Mouse (Mus musculus) hindbrain, embryonic 11.5 days (tissue): ENCODE data around the gene Sigirr. TPM values are rescaled to one million over a fixed set of nuclear protein-coding genes. Genes with fewer than 3 reads are reported as not detected.

Source experiments
- ATAC-seq: fragments of 200-750 bp; cut with Nextera tagmentation; 2 replicates; pipeline ENCODE4 v1.8.0; 2017; ENCODE audit warnings: mild to moderate bottlenecking, moderate TSS enrichment, moderate library complexity; ENCODE audit not compliant: low FRiP score
- DNase-seq: peaks from one replicate; pipeline ENCODE4 v3.0.0-alpha.2; 2015; ENCODE audit warnings: low spot score
- H3K27ac ChIP-seq: fragments of 300-500 bp; sonication (generic); 2 replicates; pipeline ENCODE4 v1.5.1; 2014; ENCODE audit warnings: mild to moderate bottlenecking, low read depth, low read length
- H3K27me3 ChIP-seq: fragments of 300-500 bp; sonication (generic); 2 replicates; pipeline ENCODE4 v1.6.1; 2014; ENCODE audit warnings: mild to moderate bottlenecking, low read length, moderate library complexity, mixed read lengths; ENCODE audit not compliant: control insufficient read depth, insufficient read depth
- H3K36me3 ChIP-seq: fragments of 300-500 bp; sonication (generic); 2 replicates; pipeline ENCODE4 v1.6.1; 2014; ENCODE audit warnings: mild to moderate bottlenecking, low read length, moderate library complexity, mixed read lengths; ENCODE audit not compliant: control insufficient read depth, insufficient read depth
- H3K4me1 ChIP-seq: fragments of 300-500 bp; sonication (generic); replicated peaks from 2 replicates; pipeline ENCODE4 v1.6.1; 2014; ENCODE audit warnings: low read length, mixed read lengths; ENCODE audit not compliant: control insufficient read depth, insufficient read depth
- H3K4me2 ChIP-seq: fragments of 300-500 bp; sonication (generic); replicated peaks from 2 replicates; pipeline ENCODE4 v1.6.1; 2014; ENCODE audit warnings: mild to moderate bottlenecking, low read depth, low read length
- H3K4me3 ChIP-seq: fragments of 300-500 bp; sonication (generic); 2 replicates; pipeline ENCODE4 v1.5.1; 2014; ENCODE audit warnings: low read depth, low read length
- H3K9ac ChIP-seq: fragments of 300-500 bp; sonication (generic); 2 replicates; pipeline ENCODE4 v1.6.1; 2014; ENCODE audit warnings: low read depth, low read length
- H3K9me3 ChIP-seq: fragments of 300-500 bp; sonication (generic); 2 replicates; pipeline ENCODE4 v1.6.1; 2016; ENCODE audit warnings: low read length; ENCODE audit not compliant: control insufficient read depth
- WGBS: fragments of 180-500 bp; shearing (Covaris S2); extraction: QIAGEN DNeasy Blood & Tissue Kit; methylation state at CpG from one replicate; pipeline ENCODE4 v1.1.7; 2014; 5-methylcytosine and 5-hydroxymethylcytosine counted together
- polyA plus RNA-seq: library from polyadenylated mRNA; unstranded; fragments of >200 nt; fragmentation: Nextera tagmentation; extraction: Ambion mirVana; gene quantifications from 2 replicates; pipeline ENCODE4 v1.2.1, GENCODE M21; 2014

Sigirr gene
- polyA plus RNA-seq, 1 experiment from 2014 or later, result 1.0 TPM

- no peak overlapping the region for H3K27ac ChIP-seq
- H3K9ac ChIP-seq, result no peak overlapping the region
- H3K4me1 ChIP-seq, result no peaks in the 10 kb centered on the region
- H3K36me3 ChIP-seq, result no peaks in the 10 kb centered on the region
- no peaks in the 10 kb centered on the region for H3K27me3 ChIP-seq
- ATAC-seq (no peak), DNase-seq (no peak)
- no peak overlapping the region for H3K4me3 ChIP-seq
- H3K9me3 ChIP-seq, result no peaks in the 10 kb centered on the region
- no peak overlapping the region for H3K4me2 ChIP-seq
- WGBS, result 65% methylated on average over 17 of the region's 17 CpGs
Measured at GRCm38 (mm10) chr7:141051060-141051685, 49.2 kb downstream of the Sigirr start.

- H3K27me3 ChIP-seq, result no peaks in the 10 kb centered on the region
- H3K9me3 ChIP-seq, result no peaks in the 10 kb centered on the region
- no peak for DNase-seq
- no peaks in the 10 kb centered on the region for H3K4me1 ChIP-seq
- H3K9ac ChIP-seq, result no peak overlapping the region
- no peaks in the 10 kb centered on the region for H3K36me3 ChIP-seq
- 96% methylated on average over 2 of the region's 2 CpGs for WGBS
- H3K4me2 ChIP-seq, result no peak overlapping the region
- H3K27ac ChIP-seq, result no peak overlapping the region
- H3K4me3 ChIP-seq, result no peak overlapping the region
- ATAC-seq, result no peak
Measured at GRCm38 (mm10) chr7:141049326-141049725, 51.0 kb downstream of the Sigirr start.

GRCm38 (mm10) chr7:141048226-141049218 lies 51.9 kb downstream of the Sigirr start:
- DNase-seq (peak; percentile 97), ATAC-seq (peak; percentile 91)
- Histone ChIP-seq H3K4me1 (no peaks in the 10 kb centered on the region), H3K4me3 (peak overlapping the region; percentile 33), H3K27me3 (no peaks in the 10 kb centered on the region), H3K36me3 (no peaks in the 10 kb centered on the region), H3K9ac (peak overlapping the region; percentile 50; the same call in 1 of the 2 replicates), H3K4me2 (peak overlapping the region; percentile 74), H3K27ac (no peak overlapping the region), H3K9me3 (no peaks in the 10 kb centered on the region)
- WGBS, result 11% methylated on average over 21 of the region's 21 CpGs

- peak overlapping the region; percentile 74 for H3K4me2 ChIP-seq
- H3K27ac ChIP-seq, result no peak overlapping the region
- no peaks in the 10 kb centered on the region for H3K27me3 ChIP-seq
- peak overlapping the region; percentile 50; the same call in 1 of the 2 replicates for H3K9ac ChIP-seq
- peak overlapping the region; percentile 33 for H3K4me3 ChIP-seq
- ATAC-seq (peak; percentile 81), DNase-seq (peak; percentile 14)
- no peaks in the 10 kb centered on the region for H3K36me3 ChIP-seq
- no peaks in the 10 kb centered on the region for H3K9me3 ChIP-seq
- WGBS, result 7% methylated on average over 16 of the region's 19 CpGs
- H3K4me1 ChIP-seq, result no peaks in the 10 kb centered on the region
Measured at GRCm38 (mm10) chr7:141047581-141048225, 52.7 kb downstream of the Sigirr start.

GRCm38 (mm10) chr7:141046931-141047580 lies 53.3 kb downstream of the Sigirr start:
- 0 out of 2 replicates have a peak, but pooled peaks have one; percentile 9 for ATAC-seq
- DNase-seq, result no peak
- no peak overlapping the region for H3K9ac ChIP-seq
- no peaks in the 10 kb centered on the region for H3K36me3 ChIP-seq
- no peaks in the 10 kb centered on the region for H3K27me3 ChIP-seq
- WGBS, result 73% methylated on average over 6 of the region's 6 CpGs
- no peak overlapping the region for H3K27ac ChIP-seq
- no peaks in the 10 kb centered on the region for H3K9me3 ChIP-seq
- H3K4me2 ChIP-seq, result no peak overlapping the region
- H3K4me1 ChIP-seq, result no peaks in the 10 kb centered on the region
- no peak overlapping the region for H3K4me3 ChIP-seq

GRCm38 (mm10) chr7:141042539-141042938 lies 57.8 kb downstream of the Sigirr start:
- no peak for DNase-seq
- no peaks in the 10 kb centered on the region for H3K4me1 ChIP-seq
- H3K27me3 ChIP-seq, result no peaks in the 10 kb centered on the region
- no peaks in the 10 kb centered on the region for H3K36me3 ChIP-seq
- WGBS, result 60% methylated on average over 4 of the region's 4 CpGs
- H3K9ac ChIP-seq, result no peak overlapping the region
- no peaks in the 10 kb centered on the region for H3K9me3 ChIP-seq
- no peak overlapping the region for H3K4me2 ChIP-seq
- H3K27ac ChIP-seq, result no peak overlapping the region
- H3K4me3 ChIP-seq, result no peak overlapping the region
- ATAC-seq, result no peak

GRCm38 (mm10) chr7:141041661-141042060 lies 58.7 kb downstream of the Sigirr start:
- no peak for ATAC-seq
- Histone ChIP-seq H3K4me3 (no peak overlapping the region), H3K9ac (no peak overlapping the region), H3K4me2 (no peak overlapping the region), H3K9me3 (no peaks in the 10 kb centered on the region), H3K27ac (no peak overlapping the region), H3K36me3 (no peaks in the 10 kb centered on the region), H3K4me1 (no peaks in the 10 kb centered on the region), H3K27me3 (no peaks in the 10 kb centered on the region)
- 45% methylated on average over 5 of the region's 5 CpGs for WGBS
- DNase-seq, result peak; percentile 28
